Comparison of ENCODE assay signal across 14 mouse cellular contexts in the genomic region with DNA sequence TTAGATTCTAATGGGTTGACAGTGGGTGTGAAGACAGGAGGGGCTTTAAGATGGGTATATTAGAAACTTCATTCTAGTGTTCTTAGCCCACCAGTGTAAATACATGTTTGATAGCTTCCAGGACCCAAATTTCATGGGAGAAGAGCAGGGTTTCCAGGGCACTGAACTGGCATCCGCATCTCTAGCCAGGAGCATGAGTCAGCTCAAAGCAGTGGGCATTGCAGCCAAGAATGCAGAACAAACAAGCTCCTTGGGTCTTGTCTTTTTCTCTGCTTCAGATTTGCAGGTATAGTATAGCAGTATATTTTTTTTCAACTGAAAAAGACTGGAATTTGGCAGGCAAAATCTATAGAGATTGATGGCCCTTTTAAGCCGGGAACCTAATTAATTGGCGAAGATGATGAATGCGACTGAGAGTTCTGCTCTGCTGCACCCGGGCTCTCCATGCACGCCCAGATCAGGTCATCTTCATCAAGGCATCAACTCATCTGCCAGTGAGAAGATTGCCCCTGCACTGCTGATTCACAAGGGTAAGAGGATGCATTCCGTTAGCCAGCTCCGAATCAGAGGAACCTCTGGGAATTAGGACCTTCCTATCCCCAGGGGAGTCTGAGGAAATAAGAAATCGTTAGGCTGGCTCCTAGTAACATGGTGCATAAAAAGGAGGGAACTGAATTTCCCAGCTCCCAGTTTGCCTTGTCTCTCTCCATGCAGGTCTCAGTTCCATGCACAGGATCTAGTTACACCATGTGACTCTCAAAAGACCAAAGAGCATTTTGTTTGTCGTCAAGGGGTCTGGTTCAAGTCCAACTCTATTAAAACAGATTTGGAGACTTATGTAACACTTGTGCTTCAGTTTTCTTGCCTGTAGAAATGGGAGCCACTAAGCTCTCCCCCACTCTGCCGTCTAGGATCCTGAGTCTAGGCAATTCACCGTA.
DNase-seq lines count a peak whose midpoint lies in the region; ATAC-seq and TF ChIP-seq lines count a peak whose summit lies in the region.
"Had no signal": no experiment of that assay in that cellular context is flagged by ENCODE, and none has a peak within 500 bp of the region (broad histone marks: within the 10 kb centered on the region; RNA-seq: fewer than 3 reads in every experiment).

No protein-coding gene starts in this region.

- H3K27ac ChIP-seq in gastrocnemius, adult 2 months, result peak overlapping the region; percentile 70
- no peak overlapping the region for H3K27ac ChIP-seq in midbrain, embryonic 14.5 days (replicated peaks; ENCODE audit: low read depth, low read length)
- H3K27ac ChIP-seq in midbrain, embryonic 13.5 days, result no peak overlapping the region
- H3K27ac ChIP-seq: liver, embryonic 13.5 days had no signal

- intact Hi-C loops in gastrocnemius, adult 2 months (cut with DNase I), result loop anchor here (5.0 kb wide), 1 partner anchor 34 kb away; no protein-coding TSS in a partner anchor

- no peaks in the 10 kb centered on the region for H3K27me3 ChIP-seq in midbrain, embryonic 14.5 days (ENCODE audit: control insufficient read depth, insufficient read depth, low read length)
- H3K27me3 ChIP-seq in midbrain, embryonic 13.5 days, result no peaks in the 10 kb centered on the region
- H3K27me3 ChIP-seq: heart, embryonic 12.5 days; liver, embryonic 13.5 days had no signal

- whole genome bisulfite sequencing in midbrain, embryonic 14.5 days, result 59% methylated on average over 12 of the region's 12 CpGs
- 68% methylated on average over 12 of the region's 12 CpGs for WGBS in midbrain, embryonic 13.5 days

- no peak for DNase-seq in gastrocnemius, adult 2 months
- DNase-seq in gastrocnemius, postnatal 4 days (ENCODE audit: low spot score in 2 of 2), result no peak
- DNase-seq in midbrain, embryonic 14.5 days, result peak; percentile 19
- DNase-seq in cerebellum, postnatal 10 days, result peak; percentile 44 to 50
- peak; percentile 21 for DNase-seq in retina, embryonic 14.5 days (ENCODE audit: low spot score)
- DNase-seq in layer of hippocampus, adult 9-10 months (ENCODE audit: low spot score), result no peak
- no peak for DNase-seq in testis, postnatal 14 days (ENCODE audit: low spot score)
- DNase-seq: adrenal gland, postnatal 36 days; liver, embryonic 13.5 days; lung, postnatal 4 days; right cerebral cortex, adult 18-20 months; thymus, postnatal 36 days had no signal

- ATAC-seq in midbrain, embryonic 14.5 days (ENCODE audit: low FRiP score, low TSS enrichment), result no peak
- ATAC-seq in midbrain, embryonic 13.5 days, result no peak

- H3K4me3 ChIP-seq in gastrocnemius, adult 2 months, result peak overlapping the region; percentile 17; the same call in 1 of the 2 replicates
- no peak overlapping the region for H3K4me3 ChIP-seq in midbrain, embryonic 14.5 days (replicated peaks; ENCODE audit: low read depth, low read length)
- no peak overlapping the region for H3K4me3 ChIP-seq in midbrain, embryonic 13.5 days (replicated peaks)
- H3K4me3 ChIP-seq: heart, embryonic 12.5 days; liver, embryonic 13.5 days had no signal

- no peak for TF ChIP-seq CTCF in gastrocnemius, adult 2 months (IDR thresholded peaks at IDR 0.05)

- no peak overlapping the region for H3K9ac ChIP-seq in midbrain, embryonic 14.5 days (replicated peaks; ENCODE audit: low read length)
- H3K9ac ChIP-seq in midbrain, embryonic 13.5 days (replicated peaks), result no peak overlapping the region
- H3K9ac ChIP-seq: heart, embryonic 12.5 days; liver, embryonic 13.5 days had no signal

- H3K36me3 ChIP-seq in midbrain, embryonic 14.5 days (ENCODE audit: control insufficient read depth, insufficient read depth, low read length), result no peaks in the 10 kb centered on the region
- H3K36me3 ChIP-seq in midbrain, embryonic 13.5 days, result no peaks in the 10 kb centered on the region
- H3K36me3 ChIP-seq: heart, embryonic 12.5 days; liver, embryonic 13.5 days had no signal

- H3K9me3 ChIP-seq in midbrain, embryonic 14.5 days (ENCODE audit: control insufficient read depth, low read length), result no peaks in the 10 kb centered on the region
- H3K9me3 ChIP-seq in midbrain, embryonic 13.5 days, result no peaks in the 10 kb centered on the region
- H3K9me3 ChIP-seq: heart, embryonic 12.5 days; liver, embryonic 13.5 days had no signal

- H3K4me1 ChIP-seq in midbrain, embryonic 14.5 days (ENCODE audit: control insufficient read depth, insufficient read depth, low read length), result 0 out of 2 replicates have a peak, but pooled peaks cover 3% of the 10 kb centered on the region
- H3K4me1 ChIP-seq in midbrain, embryonic 13.5 days (replicated peaks), result peaks cover 8% of the 10 kb centered on the region; the same call in 1 of the 2 replicates
- H3K4me1 ChIP-seq: heart, embryonic 12.5 days; liver, embryonic 13.5 days had no signal

- H3K4me2 ChIP-seq in midbrain, embryonic 14.5 days (ENCODE audit: low read length), result no peak overlapping the region
- H3K4me2 ChIP-seq in midbrain, embryonic 13.5 days (replicated peaks), result no peak overlapping the region
- H3K4me2 ChIP-seq: heart, embryonic 12.5 days; liver, embryonic 13.5 days had no signal

Comparison
In these comparisons a context has a peak if more than half of its experiments do, and no peak if none do; other contexts are left out.
1. DNase-seq: peak in midbrain, embryonic 14.5 days (single experiment), cerebellum, postnatal 10 days (2 of 2) and retina, embryonic 14.5 days (single experiment); none in gastrocnemius, adult 2 months (single experiment), gastrocnemius, postnatal 4 days (0 of 2), layer of hippocampus, adult 9-10 months (single experiment) and testis, postnatal 14 days (single experiment).